Comparison of ENCODE assay signal across 20 mouse cellular contexts in genomic region chr13:31804571-31804970, GRCm38 (mm10). TPM values are rescaled to one million over a fixed set of nuclear protein-coding genes. Genes with fewer than 3 reads are reported as not detected.
DNase-seq lines count a peak whose midpoint lies in the region; ATAC-seq lines count a peak whose summit lies in the region.
"Had no signal": no experiment of that assay in that cellular context is flagged by ENCODE, and none has a peak within 500 bp of the region (broad histone marks: within the 10 kb centered on the region; RNA-seq: fewer than 3 reads in every experiment).

No protein-coding gene starts in this region.

- no peak overlapping the region for H3K4me3 ChIP-seq in hindbrain, embryonic 10.5 days
- no peak overlapping the region for H3K4me3 ChIP-seq in hindbrain, embryonic 14.5 days (replicated peaks; ENCODE audit: low read length)
- H3K4me3 ChIP-seq in limb, embryonic 12.5 days (replicated peaks), result no peak overlapping the region
- no peak overlapping the region for H3K4me3 ChIP-seq in limb, embryonic 10.5 days
- no peak overlapping the region for H3K4me3 ChIP-seq in embryonic facial prominence, embryonic 12.5 days
- H3K4me3 ChIP-seq in neural tube, embryonic 13.5 days, result no peak overlapping the region
- H3K4me3 ChIP-seq: embryonic facial prominence, embryonic 15.5 days; forebrain, embryonic 13.5 days; hindbrain, embryonic 15.5 days; limb, embryonic 15.5 days; megakaryocyte, embryonic 14.5 days had no signal

- peaks cover 100% of the 10 kb centered on the region for H3K27me3 ChIP-seq in hindbrain, embryonic 10.5 days (ENCODE audit: insufficient read depth, poor library complexity, severe bottlenecking)
- H3K27me3 ChIP-seq in hindbrain, embryonic 14.5 days (ENCODE audit: control insufficient read depth, insufficient read depth, low read length), result peaks cover 96% of the 10 kb centered on the region
- peaks cover 92% of the 10 kb centered on the region for H3K27me3 ChIP-seq in limb, embryonic 12.5 days
- peaks cover 99% of the 10 kb centered on the region for H3K27me3 ChIP-seq in limb, embryonic 10.5 days (ENCODE audit: low read depth, poor library complexity, severe bottlenecking)
- peaks cover 70% of the 10 kb centered on the region for H3K27me3 ChIP-seq in embryonic facial prominence, embryonic 12.5 days
- H3K27me3 ChIP-seq in neural tube, embryonic 13.5 days, result peaks cover 96% of the 10 kb centered on the region

- H3K36me3 ChIP-seq in hindbrain, embryonic 10.5 days, result 0 out of 2 replicates have a peak, but pooled peaks cover 9% of the 10 kb centered on the region
- H3K36me3 ChIP-seq in hindbrain, embryonic 14.5 days (replicated peaks; ENCODE audit: control insufficient read depth, insufficient read depth), result no peaks in the 10 kb centered on the region
- H3K36me3 ChIP-seq in limb, embryonic 12.5 days, result 0 out of 2 replicates have a peak, but pooled peaks cover 8% of the 10 kb centered on the region
- peaks cover 4% of the 10 kb centered on the region; the same call in 1 of the 2 replicates for H3K36me3 ChIP-seq in limb, embryonic 10.5 days
- H3K36me3 ChIP-seq in embryonic facial prominence, embryonic 12.5 days, result no peaks in the 10 kb centered on the region
- H3K36me3 ChIP-seq in neural tube, embryonic 13.5 days, result no peaks in the 10 kb centered on the region
- H3K36me3 ChIP-seq: embryonic facial prominence, embryonic 15.5 days; G1E; hindbrain, embryonic 15.5 days; limb, embryonic 15.5 days had no signal

- no peak overlapping the region for H3K27ac ChIP-seq in hindbrain, embryonic 10.5 days
- no peak overlapping the region for H3K27ac ChIP-seq in hindbrain, embryonic 14.5 days
- H3K27ac ChIP-seq in limb, embryonic 12.5 days, result 0 out of 2 replicates have a peak overlapping the region, but pooled peaks have one; percentile 17
- no peak overlapping the region for H3K27ac ChIP-seq in limb, embryonic 10.5 days
- H3K27ac ChIP-seq in embryonic facial prominence, embryonic 12.5 days, result no peak overlapping the region
- H3K27ac ChIP-seq in neural tube, embryonic 13.5 days (replicated peaks), result no peak overlapping the region
- H3K27ac ChIP-seq: embryonic facial prominence, embryonic 15.5 days; forebrain, embryonic 13.5 days; hindbrain, embryonic 15.5 days; limb, embryonic 15.5 days; stomach, postnatal 0 days had no signal

- ATAC-seq in hindbrain, embryonic 14.5 days (ENCODE audit: low FRiP score), result no peak
- ATAC-seq in limb, embryonic 12.5 days (ENCODE audit: insufficient number of reproducible peaks, insufficient read depth, low FRiP score, low TSS enrichment, low read depth), result no peak
- no peak for ATAC-seq in embryonic facial prominence, embryonic 12.5 days (ENCODE audit: insufficient number of reproducible peaks, insufficient read depth, low FRiP score, low TSS enrichment)
- no peak for ATAC-seq in neural tube, embryonic 13.5 days (ENCODE audit: low read depth)
- ATAC-seq: forebrain, embryonic 13.5 days had no signal

- under 1% methylated on average over 7 of the region's 7 CpGs for WGBS in hindbrain, embryonic 10.5 days
- 1% methylated on average over 7 of the region's 7 CpGs for WGBS in hindbrain, embryonic 14.5 days
- WGBS in limb, embryonic 12.5 days, result 2% methylated on average over 7 of the region's 7 CpGs
- WGBS in limb, embryonic 10.5 days, result 2% methylated on average over 7 of the region's 7 CpGs
- 5% methylated on average over 7 of the region's 7 CpGs for WGBS in embryonic facial prominence, embryonic 12.5 days
- 2% methylated on average over 7 of the region's 7 CpGs for WGBS in neural tube, embryonic 13.5 days

- H3K4me2 ChIP-seq in hindbrain, embryonic 14.5 days (replicated peaks), result no peak overlapping the region
- H3K4me2 ChIP-seq in limb, embryonic 12.5 days, result peak overlapping the region; percentile 71
- peak overlapping the region; percentile 87 for H3K4me2 ChIP-seq in embryonic facial prominence, embryonic 12.5 days (replicated peaks)
- H3K4me2 ChIP-seq in neural tube, embryonic 13.5 days, result peak overlapping the region; percentile 3; the same call in 1 of the 2 replicates
- H3K4me2 ChIP-seq: forebrain, embryonic 13.5 days had no signal

- H3K9me3 ChIP-seq in hindbrain, embryonic 10.5 days, result no peaks in the 10 kb centered on the region
- no peaks in the 10 kb centered on the region for H3K9me3 ChIP-seq in hindbrain, embryonic 14.5 days (ENCODE audit: control insufficient read depth, low read length)
- H3K9me3 ChIP-seq in limb, embryonic 12.5 days, result no peaks in the 10 kb centered on the region
- no peaks in the 10 kb centered on the region for H3K9me3 ChIP-seq in limb, embryonic 10.5 days (replicated peaks)
- no peaks in the 10 kb centered on the region for H3K9me3 ChIP-seq in embryonic facial prominence, embryonic 12.5 days
- H3K9me3 ChIP-seq in neural tube, embryonic 13.5 days, result no peaks in the 10 kb centered on the region
- H3K9me3 ChIP-seq: embryonic facial prominence, embryonic 15.5 days; forebrain, embryonic 13.5 days; hindbrain, embryonic 15.5 days; limb, embryonic 15.5 days; megakaryocyte, embryonic 14.5 days had no signal

- H3K9ac ChIP-seq in hindbrain, embryonic 14.5 days, result no peak overlapping the region
- no peak overlapping the region for H3K9ac ChIP-seq in limb, embryonic 12.5 days (replicated peaks)
- H3K9ac ChIP-seq in embryonic facial prominence, embryonic 12.5 days, result no peak overlapping the region
- no peak overlapping the region for H3K9ac ChIP-seq in neural tube, embryonic 13.5 days
- H3K9ac ChIP-seq: embryonic facial prominence, embryonic 15.5 days; forebrain, embryonic 13.5 days; hindbrain, embryonic 15.5 days; limb, embryonic 15.5 days had no signal

- peak; percentile 27 for DNase-seq in hindbrain, embryonic 10.5 days (ENCODE audit: low spot score)
- DNase-seq in hindbrain, embryonic 14.5 days (ENCODE audit: low spot score), result no peak
- no peak for DNase-seq in limb, embryonic 10.5 days (ENCODE audit: low spot score)
- DNase-seq in frontal cortex, postnatal 36 days (ENCODE audit: low spot score in 2 of 2), result no peak
- DNase-seq: cerebellum, postnatal 10 days; kidney, adult 11 months; lung, postnatal 10 days; right cerebral cortex, postnatal 14 days; thymus, postnatal 36 days had no signal

- peaks cover 64% of the 10 kb centered on the region for H3K4me1 ChIP-seq in hindbrain, embryonic 10.5 days (replicated peaks)
- H3K4me1 ChIP-seq in hindbrain, embryonic 14.5 days (replicated peaks; ENCODE audit: control insufficient read depth, insufficient read depth, low read length), result peaks cover 10% of the 10 kb centered on the region; the same call in 1 of the 2 replicates
- peaks cover 50% of the 10 kb centered on the region for H3K4me1 ChIP-seq in limb, embryonic 12.5 days (replicated peaks)
- peaks cover 80% of the 10 kb centered on the region for H3K4me1 ChIP-seq in limb, embryonic 10.5 days
- H3K4me1 ChIP-seq in embryonic facial prominence, embryonic 12.5 days, result peaks cover 17% of the 10 kb centered on the region
- peaks cover 49% of the 10 kb centered on the region for H3K4me1 ChIP-seq in neural tube, embryonic 13.5 days (replicated peaks)

RNA-seq across cellular contexts. Expression of gene Foxc1, which starts 1.9 kb away (rescaled TPM):
- polyA plus RNA-seq in hindbrain, embryonic 10.5 days (2016; fragmentation: Nextera tagmentation; extraction: Ambion mirVana), result 2.9 and 3.7 TPM in 2 replicates
- 2.3 and 2.9 TPM in 2 replicates for polyA plus RNA-seq in hindbrain, embryonic 14.5 days (2014; fragmentation: Nextera tagmentation; extraction: Ambion mirVana)
- polyA plus RNA-seq in limb, embryonic 12.5 days (2016; fragmentation: Nextera tagmentation; extraction: Ambion mirVana), result 7.5 and 8.5 TPM in 2 replicates
- polyA plus RNA-seq in limb, embryonic 10.5 days (2016; fragmentation: Nextera tagmentation; extraction: Ambion mirVana), result 0.74 and 1.8 TPM in 2 replicates
- 10.4 and 11.6 TPM in 2 replicates for polyA plus RNA-seq in embryonic facial prominence, embryonic 12.5 days (2016; fragmentation: Nextera tagmentation; extraction: Ambion mirVana)
- 2.4 and 2.6 TPM in 2 replicates for polyA plus RNA-seq in neural tube, embryonic 13.5 days (2015; fragmentation: Nextera tagmentation; extraction: Ambion mirVana)
- polyA plus RNA-seq: G1E; liver, embryonic 16.5 days had no signal
